Mouse (Mus musculus) adipocyte (in vitro differentiated cells): ENCODE measurements around the gene Gnat1.

Source experiments
- DNase-seq: peaks from one replicate; pipeline ENCODE4 v3.0.0-alpha.2; 2016; ENCODE audit warnings: low spot score

Gene Gnat1

GRCm38 (mm10) chr9:107645577-107645976, 33.9 kb downstream of the Gnat1 start:
- peak; percentile 78 for DNase-seq

- no peak for DNase-seq
These were observed 34.4 kb downstream of the Gnat1 start for GRCm38 (mm10) chr9:107645153-107645510.

- DNase-seq: peak; percentile 86
These were observed 34.9 kb downstream of the Gnat1 start for GRCm38 (mm10) chr9:107644495-107645152.

GRCm38 (mm10) chr9:107643544-107644214, 35.8 kb downstream of the Gnat1 start:
- DNase-seq: no peak

- no peak for DNase-seq
These were observed 37.8 kb downstream of the Gnat1 start for GRCm38 (mm10) chr9:107641666-107642065.

GRCm38 (mm10) chr9:107640257-107640772, 39.2 kb downstream of the Gnat1 start:
- DNase-seq: no peak

- no peak for DNase-seq
These were observed 42.4 kb downstream of the Gnat1 start for GRCm38 (mm10) chr9:107637070-107637469.

GRCm38 (mm10) chr9:107635279-107636028, 44.1 kb downstream of the Gnat1 start, which contains the start of gene Gnai2:
TSS of gene Gnai2 (minus strand) at chr9:107635367.
- DNase-seq: peak; percentile 97

GRCm38 (mm10) chr9:107634406-107635278, 44.9 kb downstream of the Gnat1 start:
- peak; percentile 25 for DNase-seq

- DNase-seq: peak; percentile 62
These were observed 45.7 kb downstream of the Gnat1 start for GRCm38 (mm10) chr9:107633661-107634405.

GRCm38 (mm10) chr9:107633091-107633660, 46.3 kb downstream of the Gnat1 start:
- peak; percentile 64 for DNase-seq

- peak; percentile 47 for DNase-seq
These were observed 47.0 kb downstream of the Gnat1 start for GRCm38 (mm10) chr9:107632478-107632877.

- no peak for DNase-seq
These were observed 47.7 kb downstream of the Gnat1 start for GRCm38 (mm10) chr9:107631861-107632260.

GRCm38 (mm10) chr9:107631311-107631826, 48.1 kb downstream of the Gnat1 start:
- no peak for DNase-seq

GRCm38 (mm10) chr9:107630576-107630975, 48.9 kb downstream of the Gnat1 start:
- DNase-seq: no peak

GRCm38 (mm10) chr9:107629901-107630425, 49.5 kb downstream of the Gnat1 start:
- no peak for DNase-seq

GRCm38 (mm10) chr9:107629411-107629730, 50.1 kb downstream of the Gnat1 start:
- no peak for DNase-seq

GRCm38 (mm10) chr9:107628721-107629410, 50.6 kb downstream of the Gnat1 start:
- DNase-seq: no peak

- DNase-seq: no peak
These were observed 51.9 kb downstream of the Gnat1 start for GRCm38 (mm10) chr9:107627387-107628255.
